ENCODE assay signal across 8 mouse cellular contexts in genomic region chr5:150259191-150260053, GRCm38 (mm10).
A peak's percentile ranks its signal among the peaks of the same experiment; 100 is the strongest.
DNase-seq lines count a peak whose midpoint lies in the region; ATAC-seq lines count a peak whose summit lies in the region.

No protein-coding gene starts in this region.

- H3K9ac ChIP-seq in intestine, embryonic 15.5 days = peak overlapping the region; percentile 62

- no peaks in the 10 kb centered on the region for H3K27me3 ChIP-seq in intestine, embryonic 15.5 days (replicated peaks)

- ATAC-seq in intestine, embryonic 15.5 days = peak; percentile 80
- 0 out of 2 replicates have a peak, but pooled peaks have one; percentile 18 for ATAC-seq in megakaryocyte, adult 5-6 weeks (ENCODE audit: poor library complexity, severe bottlenecking)

- peak overlapping the region; percentile 88 for H3K4me2 ChIP-seq in intestine, embryonic 15.5 days (replicated peaks)

- WGBS in intestine, embryonic 15.5 days = 2% methylated on average over 29 of the region's 29 CpGs

- peaks cover 28% of the 10 kb centered on the region for H3K4me1 ChIP-seq in intestine, embryonic 15.5 days (replicated peaks)

- H3K27ac ChIP-seq in intestine, embryonic 15.5 days = peak overlapping the region; percentile 68

- H3K4me3 ChIP-seq in intestine, embryonic 15.5 days (replicated peaks) = peak overlapping the region; percentile 44

- DNase-seq in adrenal gland, adult 2 months = peak; percentile 40
- DNase-seq in embryo, embryonic 10 days (ENCODE audit: low spot score) = peak; percentile 58
- peak; percentile 25 for DNase-seq in gastrocnemius, postnatal 25 days
- DNase-seq in left cerebral cortex, adult 9 months (ENCODE audit: low spot score in 2 of 2) = peak; percentile 58 to 83
- peak; percentile 82 for DNase-seq in right cerebral cortex, postnatal 25 days
- no peak for DNase-seq in ovary, postnatal 10 days (ENCODE audit: low spot score)

- H3K36me3 ChIP-seq in intestine, embryonic 15.5 days = no peaks in the 10 kb centered on the region

- H3K9me3 ChIP-seq in intestine, embryonic 15.5 days = no peaks in the 10 kb centered on the region
